Mouse (Mus musculus) kidney, adult 2 months (tissue): Measurements from ENCODE around the gene Mrpl33. TPM values are rescaled to one million over a fixed set of nuclear protein-coding genes. Genes with fewer than 3 reads are reported as not detected.

Experiments
- DNase-seq: peaks from one replicate; pipeline ENCODE4 v3.0.0; 2021
- H3K27ac ChIP-seq: fragments of 200-500 bp; 2 replicates; pipeline ENCODE4 v1.5.1; 2012; ENCODE audit warnings: low read depth, low read length, control low read depth, inconsistent platforms; ENCODE audit not compliant: insufficient read depth
- H3K27me3 ChIP-seq: fragments of 200-500 bp; replicated peaks from 2 replicates; pipeline ENCODE4 v1.6.1; 2012; ENCODE audit warnings: mild to moderate bottlenecking, moderate library complexity, low read length, inconsistent platforms; ENCODE audit not compliant: control insufficient read depth, insufficient read depth
- H3K36me3 ChIP-seq: fragments of 200-500 bp; 2 replicates; pipeline ENCODE4 v1.6.1; 2012; ENCODE audit warnings: mild to moderate bottlenecking, moderate library complexity, low read length, inconsistent platforms; ENCODE audit not compliant: control insufficient read depth, insufficient read depth
- H3K4me1 ChIP-seq: fragments of 200-500 bp; 2 replicates; pipeline ENCODE4 v1.6.1; 2011; ENCODE audit warnings: low read length; ENCODE audit not compliant: control insufficient read depth, insufficient read depth
- H3K4me3 ChIP-seq: fragments of 200-500 bp; 2 replicates; pipeline ENCODE4 v1.5.1; 2011; ENCODE audit warnings: mild to moderate bottlenecking, low read depth, low read length, control low read depth; ENCODE audit not compliant: insufficient read depth
- CTCF ChIP-seq: fragments of 200-500 bp; conservative IDR thresholded peaks from 2 replicates; pipeline ENCODE4 v1.5.1; 2011; ENCODE audit warnings: low read depth, mild to moderate bottlenecking, control low read depth, low read length, moderate library complexity, mixed read lengths; ENCODE audit not compliant: insufficient read depth, insufficient read length
- POLR2A ChIP-seq: fragments of 200-500 bp; IDR thresholded peaks from one replicate; pipeline ENCODE4 v1.6.1; 2011; ENCODE audit warnings: low read depth, low read length, control low read depth
- WGBS: fragments of 180-500 bp; shearing (Covaris S2); methylation state at CpG from one replicate; pipeline ENCODE4 v1.1.7; 2018; 5-methylcytosine and 5-hydroxymethylcytosine counted together
- polyA plus RNA-seq: library from polyadenylated mRNA; depleted of rRNA; stranded (reverse); fragments of >200 nt; gene quantifications from 2 replicates; pipeline ENCODE4 v1.2.3, GENCODE M21; 2012

The Mrpl33 gene
- polyA plus RNA-seq, 1 experiment: 34.3 TPM

- DNase-seq: peak; percentile 96
- peak within 1 kb of the TSS; percentile 83 for H3K4me3 ChIP-seq
- H3K36me3 ChIP-seq: no peaks in the 10 kb centered on the region; the same call in 1 of the 2 replicates
- under 1% methylated on average over 71 of the region's 71 CpGs for WGBS
- TF ChIP-seq CTCF (no peak), POLR2A (peak; percentile 26)
- no peaks in the 10 kb centered on the region for H3K27me3 ChIP-seq
- H3K27ac ChIP-seq: peak within 1 kb of the TSS; percentile 96
- peaks cover 3% of the 10 kb centered on the region; the same call in 1 of the 2 replicates for H3K4me1 ChIP-seq
Observed at GRCm38 (mm10) chr5:31697644-31698296, 101.0 kb downstream of the Mrpl33 start, which contains the start of gene Babam2. TSS of gene Babam2 (plus strand) at chr5:31697684.

GRCm38 (mm10) chr5:31698297-31698726 lies 101.6 kb downstream of the Mrpl33 start:
- WGBS: 2% methylated on average over 16 of the region's 16 CpGs
- Histone ChIP-seq H3K4me1 (peaks cover 3% of the 10 kb centered on the region; the same call in 1 of the 2 replicates), H3K36me3 (no peaks in the 10 kb centered on the region; the same call in 1 of the 2 replicates), H3K4me3 (peak overlapping the region; percentile 83), H3K27ac (peak overlapping the region; percentile 96), H3K27me3 (no peaks in the 10 kb centered on the region)
- TF ChIP-seq CTCF: no peak
- TF ChIP-seq POLR2A: no peak
- DNase-seq: peak; percentile 92

GRCm38 (mm10) chr5:31698931-31699330 lies 102.2 kb downstream of the Mrpl33 start:
- DNase-seq: peak; percentile 24
- TF ChIP-seq CTCF: no peak
- no peak for TF ChIP-seq POLR2A
- 21% methylated on average over 4 of the region's 4 CpGs for WGBS
- Histone ChIP-seq H3K36me3 (peaks cover 1% of the 10 kb centered on the region; the same call in 1 of the 2 replicates), H3K4me1 (peaks cover 3% of the 10 kb centered on the region; the same call in 1 of the 2 replicates), H3K4me3 (no peak overlapping the region), H3K27ac (peak overlapping the region; percentile 63; the same call in 1 of the 2 replicates), H3K27me3 (no peaks in the 10 kb centered on the region)

GRCm38 (mm10) chr5:31699397-31699796 lies 102.7 kb downstream of the Mrpl33 start:
- peaks cover 3% of the 10 kb centered on the region; the same call in 1 of the 2 replicates for H3K4me1 ChIP-seq
- H3K27me3 ChIP-seq: no peaks in the 10 kb centered on the region
- no peak overlapping the region for H3K4me3 ChIP-seq
- peaks cover 3% of the 10 kb centered on the region; the same call in 1 of the 2 replicates for H3K36me3 ChIP-seq
- no peak overlapping the region for H3K27ac ChIP-seq
- DNase-seq: no peak
- TF ChIP-seq POLR2A (no peak), CTCF (no peak)

GRCm38 (mm10) chr5:31704971-31705370 lies 108.2 kb downstream of the Mrpl33 start:
- Histone ChIP-seq H3K27ac (no peak overlapping the region), H3K36me3 (peaks cover 3% of the 10 kb centered on the region; the same call in 1 of the 2 replicates), H3K27me3 (no peaks in the 10 kb centered on the region), H3K4me3 (no peak overlapping the region), H3K4me1 (no peaks in the 10 kb centered on the region)
- WGBS: 82% methylated on average over 5 of the region's 5 CpGs
- TF ChIP-seq POLR2A (no peak), CTCF (no peak)
- DNase-seq: no peak

GRCm38 (mm10) chr5:31706826-31707225 lies 110.1 kb downstream of the Mrpl33 start:
- H3K27me3 ChIP-seq: no peaks in the 10 kb centered on the region
- H3K4me3 ChIP-seq: no peak overlapping the region
- H3K27ac ChIP-seq: no peak overlapping the region
- H3K4me1 ChIP-seq: no peaks in the 10 kb centered on the region
- 81% methylated on average over 4 of the region's 4 CpGs for WGBS
- H3K36me3 ChIP-seq: peaks cover 3% of the 10 kb centered on the region; the same call in 1 of the 2 replicates
- no peak for TF ChIP-seq CTCF
- DNase-seq: no peak

- TF ChIP-seq POLR2A (no peak), CTCF (peak; percentile 45)
- no peaks in the 10 kb centered on the region for H3K27me3 ChIP-seq
- 98% methylated on average over 1 of the region's 1 CpGs for WGBS
Observed at GRCm38 (mm10) chr5:31709389-31709788, 112.7 kb downstream of the Mrpl33 start.

More at GRCm38 (mm10) chr5:31709389-31709788, 112.7 kb downstream of the Mrpl33 start:
- Histone ChIP-seq H3K36me3 (no peaks in the 10 kb centered on the region; the same call in 1 of the 2 replicates), H3K27ac (no peak overlapping the region), H3K4me1 (peaks cover 12% of the 10 kb centered on the region; the same call in 1 of the 2 replicates), H3K4me3 (no peak overlapping the region)
- DNase-seq: no peak
